Mouse (Mus musculus) heart, adult 18-20 months (tissue): ENCODE results near the gene Chn2. TPM values are rescaled to one million over a fixed set of nuclear protein-coding genes. Genes with fewer than 3 reads are reported as not detected.
A peak's percentile ranks its signal among the peaks of the same experiment; 100 is the strongest.

Experiments used
- DNase-seq, 2 experiments: peaks; one replicate each; pipeline ENCODE4 v3.0.0; 2021 to 2022; ENCODE audit warnings: mixed read lengths in 1 of 2
- total RNA-seq, 2 experiments: library from RNA; stranded (reverse); gene quantifications; 2 replicates each; pipeline ENCODE4 v1.2.3; 2021

Chn2 gene
- total RNA-seq, 2 experiments from 2014 or later: 2.7 to 3.3 TPM

- peak; percentile 25 to 30 for DNase-seq
Measured at GRCm38 (mm10) chr6:54242286-54242685, 202.9 kb downstream of the Chn2 start.

GRCm38 (mm10) chr6:54248354-54249252 lies 209.2 kb downstream of the Chn2 start:
- no peak for DNase-seq

GRCm38 (mm10) chr6:54251401-54252191 lies 212.2 kb downstream of the Chn2 start:
- no peak for DNase-seq

GRCm38 (mm10) chr6:54253206-54253605 lies 213.9 kb downstream of the Chn2 start:
- DNase-seq: peak in 1 of 2 experiments; percentile 43

GRCm38 (mm10) chr6:54253881-54254280 lies 214.5 kb downstream of the Chn2 start:
- DNase-seq: no peak

- peak in 1 of 2 experiments; percentile 33 for DNase-seq
Measured at GRCm38 (mm10) chr6:54254759-54255158, 215.4 kb downstream of the Chn2 start.

- no peak for DNase-seq
Measured at GRCm38 (mm10) chr6:54255321-54255720, 216.0 kb downstream of the Chn2 start.

GRCm38 (mm10) chr6:54256397-54256796 lies 217.0 kb downstream of the Chn2 start:
- peak in 1 of 2 experiments; percentile 39 for DNase-seq

GRCm38 (mm10) chr6:54257552-54257951 lies 218.2 kb downstream of the Chn2 start:
- DNase-seq: no peak

- no peak for DNase-seq
Measured at GRCm38 (mm10) chr6:54258462-54258861, 219.1 kb downstream of the Chn2 start.

GRCm38 (mm10) chr6:54262732-54263131 lies 223.4 kb downstream of the Chn2 start:
- DNase-seq: no peak

GRCm38 (mm10) chr6:54263890-54264289 lies 224.5 kb downstream of the Chn2 start:
- no peak for DNase-seq

- no peak for DNase-seq
Measured at GRCm38 (mm10) chr6:54264537-54264936, 225.2 kb downstream of the Chn2 start.

GRCm38 (mm10) chr6:54265384-54265783 lies 226.0 kb downstream of the Chn2 start:
- DNase-seq: no peak

GRCm38 (mm10) chr6:54272556-54273378 lies 233.4 kb downstream of the Chn2 start:
- peak in 1 of 2 experiments; percentile 28 for DNase-seq

- no peak for DNase-seq
Measured at GRCm38 (mm10) chr6:54273379-54273730, 234.0 kb downstream of the Chn2 start.

- DNase-seq: peak; percentile 26 to 42
Measured at GRCm38 (mm10) chr6:54277234-54277633, 237.9 kb downstream of the Chn2 start.

GRCm38 (mm10) chr6:54277828-54278227 lies 238.5 kb downstream of the Chn2 start:
- DNase-seq: peak; percentile 62 to 64

GRCm38 (mm10) chr6:54278613-54279012 lies 239.3 kb downstream of the Chn2 start:
- DNase-seq: peak; percentile 55 to 71

- DNase-seq: peak; percentile 68 to 72
Measured at GRCm38 (mm10) chr6:54279391-54279790, 240.0 kb downstream of the Chn2 start.

GRCm38 (mm10) chr6:54280248-54280647 lies 240.9 kb downstream of the Chn2 start:
- DNase-seq: no peak

- no peak for DNase-seq
Measured at GRCm38 (mm10) chr6:54283299-54283698, 243.9 kb downstream of the Chn2 start.
